Mouse (Mus musculus) spleen, postnatal 10 days (tissue): ENCODE measurements around the gene Hist1h3f.
"Not testable (repeated sequence)": the region's sequence is repeated elsewhere in the genome, so short reads cannot be mapped to it uniquely, and the experiment has no call there.

Source experiments
- DNase-seq, 2 experiments: peaks; one replicate each; pipeline ENCODE4 v3.0.0; 2021 to 2022; ENCODE audit warnings: low spot score in 2 of 2

Gene Hist1h3f

DNA sequence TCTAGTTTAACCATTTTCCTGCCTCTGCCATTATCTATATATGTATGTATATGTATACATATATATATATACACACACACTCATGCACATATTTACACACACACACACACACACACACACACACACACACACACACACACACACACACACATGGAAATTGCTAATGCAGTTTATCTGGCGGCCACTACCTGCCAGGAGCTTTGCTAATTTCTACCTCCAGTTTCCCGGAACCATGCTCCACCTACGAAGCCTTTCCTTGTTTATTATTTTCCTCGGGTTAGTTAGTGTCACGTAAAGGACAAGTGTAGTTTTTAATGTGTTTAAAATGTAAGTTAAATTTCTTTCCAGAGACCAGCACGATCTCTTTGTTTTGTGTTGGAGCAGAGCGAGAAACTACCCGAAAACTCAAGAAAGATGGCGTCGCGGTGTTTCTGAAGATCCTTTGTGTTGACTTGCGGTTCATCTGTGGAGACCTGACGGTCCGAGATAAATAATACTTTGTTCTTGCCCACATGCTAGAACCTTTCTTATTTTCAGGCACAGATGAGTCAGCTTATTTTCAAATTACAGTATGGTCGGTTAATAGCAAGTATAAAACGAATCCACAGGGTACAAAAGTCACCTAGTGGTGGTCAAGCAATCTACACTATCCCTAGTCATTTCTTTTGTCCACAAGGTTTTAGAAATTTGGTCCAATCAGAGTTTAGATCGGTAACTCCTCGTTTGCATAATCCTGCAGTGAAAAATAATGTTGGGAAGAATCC lies 19.0 kb downstream of the Hist1h3f start:
- peak; percentile 37 to 57 for DNase-seq

DNA sequence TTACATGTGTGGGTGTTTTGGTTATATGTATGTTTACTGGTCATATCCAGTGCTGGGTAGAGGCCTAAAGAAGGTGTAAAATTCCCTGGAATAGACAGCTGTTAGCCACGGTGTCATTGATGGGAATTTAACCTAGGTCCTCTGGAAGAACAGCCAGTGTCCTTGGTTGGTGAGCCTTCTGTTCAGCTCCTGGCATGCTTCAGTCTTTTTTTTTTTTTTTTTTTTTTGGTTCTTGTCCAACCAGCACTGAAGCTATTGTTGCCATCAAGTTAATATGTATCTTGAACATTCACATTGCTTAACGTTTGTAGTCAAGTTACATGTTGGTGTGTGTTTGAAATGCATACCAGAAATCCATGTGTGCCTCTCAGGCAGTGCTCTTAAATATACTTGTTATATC lies 20.6 kb downstream of the Hist1h3f start:
- DNase-seq, result no peak

DNA sequence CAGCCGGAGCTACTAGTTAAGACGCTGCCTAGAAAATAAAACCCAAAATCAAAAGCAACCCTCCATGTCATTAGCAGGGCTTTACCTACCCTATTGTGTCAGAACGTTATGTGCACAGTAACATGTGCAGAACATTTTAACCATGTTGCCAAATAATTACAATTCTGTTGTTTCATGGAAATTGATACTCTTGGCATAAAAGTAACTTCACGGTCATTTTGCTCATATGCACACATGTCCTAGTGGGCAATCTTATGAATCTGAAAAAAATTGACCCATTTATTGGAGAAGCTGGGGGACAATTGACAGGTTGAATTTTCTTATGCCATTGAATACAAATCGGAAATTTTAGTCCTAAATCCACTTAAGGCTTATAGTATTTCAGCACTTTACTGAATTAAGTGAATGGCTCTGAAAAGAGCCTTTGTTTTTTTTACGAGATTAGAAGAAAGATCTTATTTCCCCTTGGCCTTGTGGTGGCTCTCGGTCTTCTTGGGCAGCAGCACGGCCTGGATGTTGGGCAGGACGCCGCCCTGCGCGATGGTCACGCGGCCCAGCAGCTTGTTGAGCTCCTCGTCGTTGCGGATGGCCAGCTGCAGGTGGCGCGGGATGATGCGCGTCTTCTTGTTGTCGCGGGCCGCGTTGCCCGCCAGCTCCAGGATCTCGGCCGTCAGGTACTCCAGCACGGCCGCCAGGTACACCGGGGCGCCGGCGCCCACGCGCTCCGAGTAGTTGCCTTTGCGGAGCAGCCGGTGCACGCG lies 26.6 kb downstream of the Hist1h3f start:
- DNase-seq, result not testable (repeated sequence)

DNA sequence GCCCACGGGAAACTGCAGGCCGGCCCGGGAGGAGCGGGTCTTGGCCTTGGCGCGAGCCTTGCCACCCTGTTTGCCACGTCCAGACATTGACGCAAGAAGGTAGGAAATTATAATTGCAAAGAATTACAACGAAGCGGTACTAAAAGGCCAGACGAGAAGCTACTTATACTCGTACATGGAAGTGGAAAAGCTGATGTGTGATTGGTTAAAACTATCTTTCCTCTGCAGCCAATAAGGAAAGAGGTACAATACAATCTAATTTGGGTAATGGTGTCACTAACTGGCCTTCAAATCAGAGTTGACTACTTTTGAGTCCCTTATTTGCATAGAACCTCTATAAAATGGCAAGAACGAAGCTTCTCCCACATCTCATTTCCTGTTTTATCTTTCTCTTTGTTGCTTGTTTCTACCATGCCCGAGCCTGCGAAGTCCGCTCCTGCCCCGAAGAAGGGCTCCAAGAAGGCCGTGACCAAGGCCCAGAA lies 27.2 kb downstream of the Hist1h3f start, which contains the start of the genes Hist1h2ae and Hist1h2bg:
TSS of gene Hist1h2ae (minus strand) at position 199 of the 482 bp plus-strand sequence.
TSS of gene Hist1h2bg (plus strand) at position 375 of the 482 bp plus-strand sequence.
- peak; percentile 79 to 91 for DNase-seq

DNA sequence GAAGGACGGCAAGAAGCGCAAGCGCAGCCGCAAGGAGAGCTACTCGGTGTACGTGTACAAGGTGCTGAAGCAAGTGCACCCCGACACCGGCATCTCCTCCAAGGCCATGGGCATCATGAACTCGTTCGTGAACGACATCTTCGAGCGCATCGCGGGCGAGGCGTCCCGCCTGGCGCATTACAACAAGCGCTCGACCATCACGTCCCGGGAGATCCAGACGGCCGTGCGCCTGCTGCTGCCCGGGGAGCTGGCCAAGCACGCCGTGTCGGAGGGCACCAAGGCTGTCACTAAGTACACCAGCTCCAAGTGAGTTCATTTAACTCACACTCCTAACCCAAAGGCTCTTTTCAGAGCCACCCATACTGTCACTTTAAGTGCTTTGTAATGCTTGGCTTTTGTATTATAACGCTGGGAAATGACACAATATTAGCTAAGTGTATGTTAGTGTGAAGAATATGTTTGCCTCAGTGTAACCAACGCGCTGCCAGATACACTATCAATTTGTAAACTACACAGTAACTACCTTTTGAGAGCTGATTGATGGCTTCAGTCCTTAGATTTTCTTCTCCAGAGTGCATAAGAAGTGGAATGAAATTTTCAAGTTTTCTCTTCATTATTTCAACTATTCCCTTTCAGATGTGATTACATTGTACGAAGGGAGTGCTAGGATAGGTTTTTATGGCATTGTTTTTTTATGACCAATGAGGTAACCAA lies 27.8 kb downstream of the Hist1h3f start:
- DNase-seq, result peak in 1 of 2 experiments; percentile 60

DNA sequence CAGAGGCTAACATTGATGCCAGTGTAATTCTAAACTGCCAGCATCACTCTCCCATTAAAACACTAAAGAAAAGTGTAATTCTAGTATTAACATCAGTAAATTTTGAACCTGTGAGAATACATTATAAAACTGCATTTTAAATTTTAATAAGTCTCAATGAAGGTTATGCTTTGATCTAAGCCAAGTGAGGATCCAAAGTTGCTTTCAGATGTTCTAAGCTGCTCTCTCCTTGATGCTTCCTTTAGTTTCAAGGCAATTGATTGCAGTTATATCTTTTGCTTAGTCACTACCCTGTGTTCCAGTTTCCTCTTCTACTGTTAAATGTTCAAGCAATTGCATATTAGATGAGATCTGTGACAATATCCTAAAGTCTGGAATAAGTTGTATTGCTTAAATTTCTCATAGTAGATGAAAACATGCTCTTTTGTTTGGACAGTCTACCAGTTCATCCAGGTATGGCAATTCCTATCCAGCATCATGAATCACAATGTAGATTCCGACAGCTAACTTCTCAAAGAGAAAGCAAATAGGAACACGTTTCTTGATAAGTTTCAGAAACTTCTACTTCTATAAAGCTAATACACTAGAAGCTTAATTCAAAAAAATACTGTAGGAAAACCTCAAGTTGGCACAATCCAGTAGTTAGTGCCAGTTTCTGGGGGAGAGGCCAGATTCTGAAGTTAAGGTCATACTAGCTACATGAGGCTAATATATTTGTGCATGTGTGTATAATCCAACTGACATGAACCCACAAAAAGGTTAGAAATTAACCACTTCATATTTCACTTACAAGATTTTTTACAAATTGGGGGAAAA lies 28.6 kb downstream of the Hist1h3f start:
- DNase-seq, result no peak

DNA sequence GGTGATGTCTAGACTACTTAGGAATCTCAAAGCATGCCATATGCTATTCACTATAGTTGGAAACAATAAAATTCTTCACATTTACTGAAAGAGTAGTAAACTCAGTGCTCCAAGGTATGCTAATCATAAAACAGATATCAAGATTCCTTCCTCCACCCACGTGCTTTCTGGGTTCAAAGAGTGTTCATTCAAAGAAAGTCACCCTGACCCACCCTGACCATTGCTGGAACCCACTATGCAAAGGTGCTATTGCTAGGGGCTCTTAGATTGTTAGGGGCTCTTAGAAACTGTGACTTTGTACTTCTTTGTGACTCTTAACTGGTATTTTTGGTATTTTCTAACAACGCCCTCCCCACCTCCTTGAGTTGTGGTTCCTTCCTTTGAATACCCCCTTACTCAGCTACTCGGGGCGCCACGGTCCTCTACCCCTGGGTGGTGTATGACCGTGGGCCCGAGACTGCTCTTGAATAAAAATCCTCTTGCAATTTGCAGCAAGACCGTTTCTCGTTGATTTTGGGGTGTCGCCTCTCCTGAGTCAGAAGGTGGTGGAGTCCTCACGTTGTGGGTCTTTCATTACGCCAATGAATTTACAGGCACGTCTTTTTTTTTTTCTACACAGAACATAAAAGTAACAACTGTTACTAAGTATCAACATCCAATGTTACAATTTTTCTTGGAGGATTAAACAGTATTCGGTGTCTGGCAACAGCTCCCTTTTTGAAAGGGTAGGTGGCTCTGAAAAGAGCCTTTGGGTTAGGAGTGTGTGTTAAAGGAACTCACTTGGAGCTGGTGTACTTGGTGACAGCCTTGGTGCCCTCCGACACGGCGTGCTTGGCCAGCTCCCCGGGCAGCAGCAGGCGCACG lies 29.4 kb downstream of the Hist1h3f start:
- DNase-seq, result peak; percentile 61 to 65

DNA sequence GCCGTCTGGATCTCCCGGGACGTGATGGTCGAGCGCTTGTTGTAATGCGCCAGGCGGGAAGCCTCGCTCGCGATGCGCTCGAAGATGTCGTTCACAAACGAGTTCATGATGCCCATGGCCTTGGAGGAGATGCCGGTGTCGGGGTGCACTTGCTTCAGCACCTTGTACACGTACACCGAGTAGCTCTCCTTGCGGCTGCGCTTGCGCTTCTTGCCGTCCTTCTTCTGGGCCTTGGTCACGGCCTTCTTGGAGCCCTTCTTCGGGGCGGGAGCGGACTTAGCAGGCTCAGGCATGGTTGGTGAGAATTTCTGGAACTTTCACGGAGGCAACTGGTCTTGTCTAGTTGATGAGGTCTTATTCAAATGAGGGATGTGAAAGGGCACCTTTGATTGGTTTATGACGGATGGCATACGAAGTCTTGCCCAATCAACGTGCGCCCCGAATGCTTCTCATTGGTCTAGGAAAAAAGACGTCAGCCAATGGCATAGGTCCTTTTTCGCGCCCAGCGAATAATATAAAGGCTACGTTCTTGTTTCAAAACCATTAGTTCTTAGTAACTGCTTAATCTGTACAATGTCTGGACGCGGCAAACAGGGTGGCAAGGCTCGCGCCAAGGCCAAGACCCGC lies 30.2 kb downstream of the Hist1h3f start, which contains the start of the genes Hist1h2bf and Hist1h2ad:
TSS of gene Hist1h2bf (minus strand) at position 299 of the 627 bp plus-strand sequence.
TSS of gene Hist1h2ad (plus strand) at position 484 of the 627 bp plus-strand sequence.
- peak; percentile 91 for DNase-seq

DNA sequence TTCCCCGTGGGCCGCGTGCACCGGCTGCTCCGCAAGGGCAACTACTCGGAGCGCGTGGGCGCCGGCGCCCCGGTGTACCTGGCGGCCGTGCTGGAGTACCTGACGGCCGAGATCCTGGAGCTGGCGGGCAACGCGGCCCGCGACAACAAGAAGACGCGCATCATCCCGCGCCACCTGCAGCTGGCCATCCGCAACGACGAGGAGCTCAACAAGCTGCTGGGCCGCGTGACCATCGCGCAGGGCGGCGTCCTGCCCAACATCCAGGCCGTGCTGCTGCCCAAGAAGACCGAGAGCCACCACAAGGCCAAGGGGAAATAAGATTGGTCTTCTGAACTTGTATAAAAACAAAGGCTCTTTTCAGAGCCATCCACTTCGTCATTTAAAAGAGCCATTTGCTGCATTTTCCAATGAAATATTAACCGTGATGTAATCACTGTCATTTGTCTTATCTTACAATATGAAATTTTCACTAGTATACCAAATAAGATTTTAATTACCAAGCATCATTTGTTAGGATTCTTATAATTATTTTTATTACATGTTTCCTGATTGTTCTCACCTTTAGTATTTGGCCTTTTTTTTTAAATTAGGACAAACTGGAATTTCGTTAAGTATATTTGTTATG lies 30.8 kb downstream of the Hist1h3f start:
- not testable (repeated sequence) for DNase-seq

DNA sequence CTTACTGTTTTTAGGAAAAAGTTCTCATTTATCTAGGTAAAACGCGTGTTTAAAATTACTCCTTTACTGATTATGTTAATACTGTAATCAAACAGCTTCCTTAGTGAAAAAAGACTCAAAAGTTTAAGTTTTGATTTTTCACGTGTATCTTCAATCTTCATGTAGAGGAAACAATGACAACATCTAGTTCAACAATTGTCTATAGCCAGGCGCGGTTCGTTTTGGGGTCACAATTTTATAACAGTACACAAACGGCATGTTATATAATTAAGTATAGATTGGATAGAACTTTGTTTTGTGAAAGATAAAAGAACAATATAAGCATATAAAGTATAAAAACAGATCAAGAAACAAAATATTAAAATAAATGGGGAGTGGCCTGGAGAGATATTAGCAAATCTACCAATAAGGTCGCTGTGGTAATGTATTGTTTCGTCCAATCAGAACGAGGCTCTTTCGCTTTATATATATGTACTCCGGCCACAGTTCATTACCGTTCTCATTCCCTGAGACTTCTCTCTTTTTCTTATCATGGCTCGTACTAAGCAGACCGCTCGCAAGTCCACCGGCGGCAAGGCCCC lies 31.5 kb downstream of the Hist1h3f start, which contains the start of gene Hist1h3d:
TSS of gene Hist1h3d (plus strand) at position 493 of the 581 bp plus-strand sequence.
- peak; percentile 68 to 82 for DNase-seq

DNA sequence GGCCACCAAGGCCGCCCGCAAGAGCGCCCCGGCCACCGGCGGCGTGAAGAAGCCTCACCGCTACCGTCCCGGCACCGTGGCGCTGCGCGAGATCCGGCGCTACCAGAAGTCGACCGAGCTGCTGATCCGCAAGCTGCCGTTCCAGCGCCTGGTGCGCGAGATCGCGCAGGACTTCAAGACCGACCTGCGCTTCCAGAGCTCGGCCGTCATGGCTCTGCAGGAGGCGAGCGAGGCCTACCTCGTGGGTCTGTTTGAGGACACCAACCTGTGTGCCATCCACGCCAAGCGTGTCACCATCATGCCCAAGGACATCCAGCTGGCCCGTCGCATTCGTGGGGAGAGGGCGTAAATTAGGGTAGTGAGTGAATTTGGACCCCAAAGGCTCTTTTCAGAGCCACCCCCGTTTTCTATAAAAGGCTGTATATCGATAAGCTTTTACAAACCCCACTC lies 32.0 kb downstream of the Hist1h3f start:
- peak; percentile 53 to 67 for DNase-seq

DNA sequence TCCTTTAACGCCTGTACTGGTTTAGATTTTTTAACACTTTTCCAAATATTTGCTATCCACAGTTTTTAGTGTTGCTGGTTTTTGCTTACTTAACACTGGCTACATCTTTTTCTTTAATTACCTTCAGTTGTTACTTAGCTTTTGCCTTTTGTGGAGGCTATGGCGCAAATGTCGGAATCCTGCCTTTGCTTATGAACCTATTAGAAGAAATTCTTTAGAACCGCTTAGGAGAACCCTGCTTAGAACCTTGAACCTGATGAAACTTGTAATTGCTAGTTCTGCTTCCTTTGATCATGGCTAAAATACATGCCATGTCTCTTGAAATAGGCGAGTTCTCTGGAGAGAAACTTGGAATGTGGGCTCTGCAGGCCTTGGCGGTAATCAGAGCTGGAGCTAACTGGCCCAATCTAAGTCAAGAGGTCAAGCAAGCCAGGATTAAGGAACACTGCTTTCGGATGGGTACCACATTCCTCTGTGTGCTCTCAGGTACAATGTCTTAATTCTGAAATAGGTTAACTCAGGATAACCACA lies 32.6 kb downstream of the Hist1h3f start:
- peak; percentile 38 to 50 for DNase-seq

DNA sequence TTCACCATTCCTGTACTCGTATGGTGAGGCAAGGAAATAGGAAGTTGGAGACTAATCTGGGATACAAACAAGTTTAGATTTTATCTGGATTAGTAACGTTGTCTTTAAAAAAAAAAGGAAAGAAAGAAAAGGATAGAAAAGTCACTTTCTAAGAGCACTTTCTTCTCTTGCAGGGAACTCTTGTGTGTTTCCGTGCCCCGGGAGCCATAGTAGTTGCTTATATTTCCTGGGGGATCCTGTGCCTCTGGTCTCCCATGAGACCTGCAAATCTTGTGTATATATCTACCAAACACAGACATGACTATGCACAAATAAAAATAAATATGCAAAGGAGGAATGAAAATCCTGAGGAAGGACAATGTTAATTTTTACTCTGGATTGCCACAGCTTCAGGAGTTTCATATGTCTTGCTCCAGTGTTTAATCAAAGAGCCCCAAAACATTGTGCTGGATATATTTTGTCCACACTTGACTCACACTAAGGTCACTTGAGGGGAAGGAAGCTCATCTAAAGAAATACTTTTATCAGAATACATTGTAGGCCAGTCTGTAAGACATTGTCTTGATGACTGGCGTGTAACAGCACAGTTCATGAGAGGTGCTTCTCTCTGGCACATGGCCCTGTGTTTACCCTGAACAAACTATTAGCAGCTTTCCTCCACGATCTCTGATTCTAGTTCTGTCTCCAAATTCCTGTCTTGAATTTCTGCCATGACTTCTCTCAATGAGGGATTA lies 33.2 kb downstream of the Hist1h3f start:
- peak in 1 of 2 experiments; percentile 47 for DNase-seq

DNA sequence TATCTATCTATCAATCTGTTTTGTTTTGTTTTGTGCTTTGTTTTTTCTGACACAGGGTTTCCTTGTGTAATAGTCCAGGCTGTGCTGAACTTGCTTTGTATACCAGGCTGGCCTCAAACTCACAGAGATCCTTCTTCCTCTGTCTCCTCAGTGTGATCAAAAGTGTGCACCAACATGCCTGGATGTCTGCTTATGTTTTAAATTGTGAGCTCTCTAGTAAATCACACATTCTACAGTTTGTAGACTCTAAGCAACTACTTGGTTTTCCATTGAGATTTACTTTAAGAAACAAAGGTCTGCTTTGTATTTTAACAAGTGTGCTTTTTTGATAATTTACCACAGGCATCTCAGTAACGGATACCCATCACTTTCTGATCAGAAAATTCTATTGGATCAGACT lies 34.0 kb downstream of the Hist1h3f start:
- no peak for DNase-seq

DNA sequence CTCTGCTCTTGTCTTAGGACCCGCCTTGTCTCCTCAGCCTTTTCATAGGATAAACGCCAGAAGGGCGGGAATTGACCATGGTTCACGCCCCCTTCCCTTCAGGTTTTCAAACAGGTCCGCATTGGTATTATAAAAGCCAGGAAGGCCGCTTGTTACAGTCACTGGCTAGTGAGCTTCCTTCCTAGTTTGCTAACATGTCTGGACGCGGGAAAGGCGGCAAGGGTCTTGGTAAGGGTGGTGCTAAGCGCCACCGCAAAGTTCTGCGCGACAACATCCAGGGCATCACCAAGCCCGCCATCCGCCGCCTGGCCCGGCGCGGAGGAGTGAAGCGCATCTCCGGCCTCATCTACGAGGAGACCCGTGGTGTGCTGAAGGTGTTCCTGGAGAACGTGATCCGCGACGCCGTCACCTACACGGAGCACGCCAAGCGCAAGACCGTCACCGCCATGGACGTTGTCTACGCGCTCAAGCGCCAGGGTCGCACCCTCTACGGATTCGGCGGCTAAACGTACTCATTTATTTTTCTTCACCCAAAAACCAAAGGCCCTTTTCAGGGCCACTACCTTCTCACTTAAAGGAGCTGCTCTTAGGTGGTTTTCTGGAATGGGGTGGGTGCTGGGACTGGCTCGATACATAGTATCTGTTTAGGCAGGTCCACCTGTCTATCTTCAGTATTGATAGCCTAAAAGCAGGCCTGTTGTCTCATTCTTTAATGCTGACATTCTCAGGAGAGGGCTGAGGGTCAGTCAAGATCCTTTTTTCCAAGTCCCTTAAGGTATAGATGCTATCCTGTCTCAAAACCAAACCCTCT lies 37.8 kb downstream of the Hist1h3f start, which contains the start of gene Hist1h4d:
TSS of gene Hist1h4d (plus strand) at position 191 of the 811 bp plus-strand sequence.
- DNase-seq, result peak; percentile 93 to 97
